Comparison of ENCODE assay signal across 9 mouse cellular contexts in genomic region chr5:101825111-101825911, GRCm38 (mm10).
DNase-seq lines count a peak whose midpoint lies in the region; ATAC-seq and TF ChIP-seq lines count a peak whose summit lies in the region.
"Had no signal": no experiment of that assay in that cellular context is flagged by ENCODE, and none has a peak within 500 bp of the region (broad histone marks: within the 10 kb centered on the region; RNA-seq: fewer than 3 reads in every experiment).

No protein-coding gene starts in this region.

- no peak for ATAC-seq in kidney, embryonic 16.5 days (ENCODE audit: low FRiP score, low TSS enrichment)
- no peak for ATAC-seq in embryonic facial prominence, embryonic 12.5 days (ENCODE audit: insufficient number of reproducible peaks, insufficient read depth, low FRiP score, low TSS enrichment)
- peak; percentile 19; the same call in 1 of the 2 replicates for ATAC-seq in liver, postnatal 0 days
- no peak for ATAC-seq in CD4-positive, CD25-positive, alpha-beta regulatory T cell, adult 4 months

- no peaks in the 10 kb centered on the region for H3K27me3 ChIP-seq in kidney, embryonic 16.5 days (ENCODE audit: insufficient read depth, low read length)
- peaks cover 5% of the 10 kb centered on the region; the same call in 1 of the 2 replicates for H3K27me3 ChIP-seq in embryonic facial prominence, embryonic 12.5 days
- H3K27me3 ChIP-seq in liver, postnatal 0 days (ENCODE audit: insufficient read depth, low read length), result peaks cover 11% of the 10 kb centered on the region

- 46% methylated on average over 13 of the region's 13 CpGs for WGBS in kidney, embryonic 16.5 days
- 22% methylated on average over 13 of the region's 13 CpGs for WGBS in embryonic facial prominence, embryonic 12.5 days
- 48% methylated on average over 13 of the region's 13 CpGs for WGBS in liver, postnatal 0 days (ENCODE audit: insufficient replicate concordance)

- no peak overlapping the region for H3K4me2 ChIP-seq in kidney, embryonic 16.5 days (replicated peaks; ENCODE audit: low read depth, low read length)
- no peak overlapping the region; the same call in 1 of the 2 replicates for H3K4me2 ChIP-seq in embryonic facial prominence, embryonic 12.5 days (replicated peaks)
- H3K4me2 ChIP-seq in liver, postnatal 0 days (ENCODE audit: low read depth, low read length), result no peak overlapping the region

- TF ChIP-seq EP300 in liver, postnatal 0 days (IDR thresholded peaks at IDR 0.05; ENCODE audit: low read depth), result no peak

- H3K36me3 ChIP-seq in kidney, embryonic 16.5 days (ENCODE audit: insufficient read depth, low read length), result no peaks in the 10 kb centered on the region
- H3K36me3 ChIP-seq in embryonic facial prominence, embryonic 12.5 days, result no peaks in the 10 kb centered on the region
- no peaks in the 10 kb centered on the region for H3K36me3 ChIP-seq in liver, postnatal 0 days (replicated peaks; ENCODE audit: insufficient read depth, low read length)

- no peak for DNase-seq in kidney, postnatal 4 days
- peak; percentile 90 for DNase-seq in R1 (ENCODE audit: low read depth, low spot score)
- DNase-seq in liver, postnatal 0 days, result peak; percentile 11
- DNase-seq in gastrocnemius, postnatal 14 days, result no peak
- DNase-seq in right cerebral cortex, postnatal 25 days, result no peak

- no peak overlapping the region for H3K9ac ChIP-seq in kidney, embryonic 16.5 days (replicated peaks; ENCODE audit: low read length)
- H3K9ac ChIP-seq in embryonic facial prominence, embryonic 12.5 days, result no peak overlapping the region
- H3K9ac ChIP-seq in liver, postnatal 0 days (replicated peaks), result no peak overlapping the region

- H3K9me3 ChIP-seq in kidney, embryonic 16.5 days (ENCODE audit: low read length), result no peaks in the 10 kb centered on the region
- no peaks in the 10 kb centered on the region for H3K9me3 ChIP-seq in embryonic facial prominence, embryonic 12.5 days
- no peaks in the 10 kb centered on the region for H3K9me3 ChIP-seq in liver, postnatal 0 days (ENCODE audit: low read length)

- H3K4me1 ChIP-seq in kidney, embryonic 16.5 days (ENCODE audit: insufficient read depth, low read length), result peaks cover 29% of the 10 kb centered on the region
- H3K4me1 ChIP-seq in embryonic facial prominence, embryonic 12.5 days, result peaks cover 18% of the 10 kb centered on the region
- peaks cover 2% of the 10 kb centered on the region; the same call in 1 of the 2 replicates for H3K4me1 ChIP-seq in liver, postnatal 0 days (ENCODE audit: insufficient read depth)

- H3K27ac ChIP-seq in kidney, embryonic 16.5 days (ENCODE audit: low read length), result 0 out of 2 replicates have a peak overlapping the region, but pooled peaks have one; percentile 45
- H3K27ac ChIP-seq in embryonic facial prominence, embryonic 12.5 days, result 0 out of 2 replicates have a peak overlapping the region, but pooled peaks have one; percentile 46
- no peak overlapping the region for H3K27ac ChIP-seq in liver, postnatal 0 days (ENCODE audit: low read depth)
- H3K27ac ChIP-seq: macrophage had no signal

- intact Hi-C loops in gastrocnemius, postnatal 14 days (cut with DNase I; ENCODE audit: low total_unique reads), result no loop called here

- no peak for TF ChIP-seq CTCF in liver, postnatal 0 days (IDR thresholded peaks at IDR 0.05; ENCODE audit: low read depth)

- no peak overlapping the region for H3K4me3 ChIP-seq in kidney, embryonic 16.5 days (ENCODE audit: low read length)
- H3K4me3 ChIP-seq in embryonic facial prominence, embryonic 12.5 days, result no peak overlapping the region
- H3K4me3 ChIP-seq in liver, postnatal 0 days (ENCODE audit: low read depth, low read length), result no peak overlapping the region

Comparison
In these comparisons a context has a peak if more than half of its experiments do, and no peak if none do; other contexts are left out.
1. DNase-seq: peak in R1 (single experiment) and liver, postnatal 0 days (single experiment); none in kidney, postnatal 4 days (0 of 2), gastrocnemius, postnatal 14 days (single experiment) and right cerebral cortex, postnatal 25 days (single experiment).